Mouse (Mus musculus): ENCODE measurements around the gene H2al1o.
"Not testable (repeated sequence)": the region's sequence is repeated elsewhere in the genome, so short reads cannot be mapped to it uniquely, and the experiment has no call there.

H2al1o gene

DNA sequence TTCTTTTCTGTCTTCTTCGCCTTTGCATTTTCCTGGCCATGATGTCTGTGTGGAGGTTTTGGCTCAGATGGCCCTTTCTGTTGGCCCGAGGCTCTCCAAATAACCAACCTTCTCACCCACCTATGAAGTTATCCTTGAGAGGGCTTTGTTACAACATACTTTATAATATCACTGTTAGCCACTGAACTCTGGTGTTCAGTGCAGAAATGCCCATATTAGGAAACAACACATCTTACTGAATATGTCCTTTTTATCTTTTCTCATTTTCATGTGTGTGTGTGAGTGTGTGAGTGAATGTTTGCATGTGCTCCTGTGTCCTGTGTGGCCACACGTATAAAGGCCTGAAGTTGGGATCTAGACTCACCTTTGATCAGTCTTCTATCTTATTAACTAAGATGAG, at the start of gene H2al1o:
TSS of gene H2al1o (minus strand) at position 101 of the 400 bp plus-strand sequence.
- DNase-seq (ENCODE audit: low spot score) = not testable (repeated sequence)

GRCm38 (mm10) chrX:9598036-9598435, 25.8 kb upstream of the H2al1o start:
- not testable (repeated sequence) for DNase-seq (ENCODE audit: low spot score)

DNA sequence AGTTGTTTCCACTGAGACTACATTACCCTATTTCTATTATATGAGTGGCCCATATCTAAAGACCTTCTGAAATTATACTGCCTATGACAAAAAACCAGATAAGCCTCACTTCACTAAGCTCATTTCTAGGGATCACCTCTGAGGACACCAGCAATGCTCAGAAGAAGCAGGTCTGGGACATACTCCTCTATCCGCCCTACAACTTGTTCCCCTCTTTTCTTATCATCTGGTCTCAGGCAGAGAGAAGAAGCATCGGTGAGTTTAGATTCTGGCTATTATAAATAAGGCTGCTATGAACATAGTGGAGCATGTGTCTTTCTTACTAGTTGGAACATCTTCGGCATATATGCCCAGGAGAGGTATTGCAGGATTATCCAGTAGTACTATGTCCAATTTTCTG, 35.3 kb downstream of the H2al1o start:
- no peak for DNase-seq (ENCODE audit: low spot score)
